Mouse (Mus musculus) neural tube, embryonic 12.5 days (tissue): Measurements from ENCODE around the gene Pir. TPM values are rescaled to one million over a fixed set of nuclear protein-coding genes. Genes with fewer than 3 reads are reported as not detected.

ENCODE experiments used
- ATAC-seq: fragments of 200-750 bp; cut with Nextera tagmentation; 2 replicates; pipeline ENCODE4 v1.8.0; 2017; ENCODE audit warnings: low read depth, mild to moderate bottlenecking, moderate TSS enrichment, moderate library complexity; ENCODE audit not compliant: low FRiP score
- H3K27ac ChIP-seq: fragments of 300-500 bp; sonication (generic); 2 replicates; pipeline ENCODE4 v1.5.1; 2016
- H3K27me3 ChIP-seq: fragments of 300-500 bp; sonication (generic); replicated peaks from 2 replicates; pipeline ENCODE4 v1.6.1; 2016; ENCODE audit warnings: mild to moderate bottlenecking
- H3K36me3 ChIP-seq: fragments of 300-500 bp; sonication (generic); 2 replicates; pipeline ENCODE4 v1.6.1; 2016; ENCODE audit warnings: mild to moderate bottlenecking
- H3K4me1 ChIP-seq: fragments of 300-500 bp; sonication (generic); 2 replicates; pipeline ENCODE4 v1.6.1; 2016
- H3K4me2 ChIP-seq: fragments of 300-500 bp; sonication (generic); replicated peaks from 2 replicates; pipeline ENCODE4 v1.6.1; 2016; ENCODE audit warnings: mild to moderate bottlenecking
- H3K4me3 ChIP-seq: fragments of 300-500 bp; sonication (generic); 2 replicates; pipeline ENCODE4 v1.5.1; 2016
- H3K9ac ChIP-seq: fragments of 300-500 bp; sonication (generic); 2 replicates; pipeline ENCODE4 v1.6.1; 2016; ENCODE audit warnings: mild to moderate bottlenecking
- H3K9me3 ChIP-seq: fragments of 300-500 bp; sonication (generic); 2 replicates; pipeline ENCODE4 v1.6.1; 2016; ENCODE audit warnings: mild to moderate bottlenecking
- WGBS: fragments of 180-500 bp; shearing (Covaris S2); methylation state at CpG from one replicate; pipeline ENCODE4 v1.1.7; 2016; 5-methylcytosine and 5-hydroxymethylcytosine counted together
- polyA plus RNA-seq: library from polyadenylated mRNA; unstranded; fragments of >200 nt; fragmentation: Nextera tagmentation; extraction: Ambion mirVana; gene quantifications from 2 replicates; pipeline ENCODE4 v1.2.1, GENCODE M21; 2016

Gene Pir
- polyA plus RNA-seq, 1 experiment from 2014 or later = 5.0 TPM

- H3K4me3 ChIP-seq = no peak overlapping the region
- H3K9ac ChIP-seq = no peak overlapping the region
- no peaks in the 10 kb centered on the region for H3K4me1 ChIP-seq
- H3K27ac ChIP-seq = no peak overlapping the region
- H3K27me3 ChIP-seq = no peaks in the 10 kb centered on the region
- no peaks in the 10 kb centered on the region for H3K9me3 ChIP-seq
- WGBS = 91% methylated on average over 4 of the region's 4 CpGs
- no peak overlapping the region for H3K4me2 ChIP-seq
- ATAC-seq = no peak
- H3K36me3 ChIP-seq = no peaks in the 10 kb centered on the region
These were observed 14.6 kb downstream of the Pir start for GRCm38 (mm10) chrX:164283808-164284207.

- no peak overlapping the region for H3K4me2 ChIP-seq
- no peaks in the 10 kb centered on the region for H3K9me3 ChIP-seq
- H3K9ac ChIP-seq = no peak overlapping the region
- H3K4me1 ChIP-seq = no peaks in the 10 kb centered on the region
- H3K4me3 ChIP-seq = no peak overlapping the region
- H3K36me3 ChIP-seq = no peaks in the 10 kb centered on the region
- H3K27me3 ChIP-seq = no peaks in the 10 kb centered on the region
- 59% methylated on average over 3 of the region's 3 CpGs for WGBS
- no peak for ATAC-seq
- H3K27ac ChIP-seq = no peak overlapping the region
These were observed 17.9 kb downstream of the Pir start for GRCm38 (mm10) chrX:164287077-164287476.

GRCm38 (mm10) chrX:164291147-164291546 lies 22.0 kb downstream of the Pir start:
- Histone ChIP-seq H3K4me3 (no peak overlapping the region), H3K27ac (no peak overlapping the region), H3K27me3 (no peaks in the 10 kb centered on the region), H3K4me1 (no peaks in the 10 kb centered on the region), H3K9ac (no peak overlapping the region), H3K4me2 (no peak overlapping the region), H3K9me3 (no peaks in the 10 kb centered on the region), H3K36me3 (no peaks in the 10 kb centered on the region)
- WGBS = 64% methylated on average over 5 of the region's 5 CpGs
- ATAC-seq = no peak

GRCm38 (mm10) chrX:164306250-164306649 lies 37.1 kb downstream of the Pir start:
- Histone ChIP-seq H3K9ac (no peak overlapping the region), H3K27me3 (no peaks in the 10 kb centered on the region), H3K36me3 (no peaks in the 10 kb centered on the region), H3K4me1 (no peaks in the 10 kb centered on the region), H3K9me3 (no peaks in the 10 kb centered on the region), H3K4me2 (no peak overlapping the region), H3K27ac (no peak overlapping the region), H3K4me3 (no peak overlapping the region)
- 55% methylated on average over 2 of the region's 2 CpGs for WGBS
- no peak for ATAC-seq

- 93% methylated on average over 1 of the region's 1 CpGs for WGBS
- no peak for ATAC-seq
- no peaks in the 10 kb centered on the region for H3K36me3 ChIP-seq
- H3K4me1 ChIP-seq = no peaks in the 10 kb centered on the region
- no peak overlapping the region for H3K27ac ChIP-seq
- no peaks in the 10 kb centered on the region for H3K9me3 ChIP-seq
- no peak overlapping the region for H3K9ac ChIP-seq
- no peak overlapping the region for H3K4me3 ChIP-seq
- no peak overlapping the region for H3K4me2 ChIP-seq
- H3K27me3 ChIP-seq = no peaks in the 10 kb centered on the region; the same call in 1 of the 2 replicates
These were observed 44.7 kb downstream of the Pir start for GRCm38 (mm10) chrX:164313876-164314275.

GRCm38 (mm10) chrX:164318554-164318953 lies 49.4 kb downstream of the Pir start:
- ATAC-seq = no peak
- no peak overlapping the region for H3K4me3 ChIP-seq
- no peak overlapping the region for H3K9ac ChIP-seq
- no peaks in the 10 kb centered on the region for H3K36me3 ChIP-seq
- H3K4me1 ChIP-seq = no peaks in the 10 kb centered on the region
- 88% methylated on average over 4 of the region's 4 CpGs for WGBS
- no peak overlapping the region for H3K27ac ChIP-seq
- H3K9me3 ChIP-seq = no peaks in the 10 kb centered on the region
- no peaks in the 10 kb centered on the region for H3K27me3 ChIP-seq
- H3K4me2 ChIP-seq = no peak overlapping the region

GRCm38 (mm10) chrX:164320031-164320430 lies 50.9 kb downstream of the Pir start:
- H3K9ac ChIP-seq = no peak overlapping the region
- H3K27ac ChIP-seq = no peak overlapping the region
- H3K4me3 ChIP-seq = no peak overlapping the region
- H3K4me2 ChIP-seq = no peak overlapping the region
- no peaks in the 10 kb centered on the region for H3K36me3 ChIP-seq
- no peaks in the 10 kb centered on the region for H3K9me3 ChIP-seq
- no peak for ATAC-seq
- H3K4me1 ChIP-seq = no peaks in the 10 kb centered on the region
- H3K27me3 ChIP-seq = no peaks in the 10 kb centered on the region
- WGBS = 82% methylated on average over 3 of the region's 3 CpGs

- H3K9me3 ChIP-seq = no peaks in the 10 kb centered on the region
- 85% methylated on average over 5 of the region's 5 CpGs for WGBS
- no peak overlapping the region for H3K27ac ChIP-seq
- H3K9ac ChIP-seq = no peak overlapping the region
- no peaks in the 10 kb centered on the region for H3K36me3 ChIP-seq
- H3K4me1 ChIP-seq = no peaks in the 10 kb centered on the region
- H3K4me2 ChIP-seq = no peak overlapping the region
- no peak for ATAC-seq
- no peaks in the 10 kb centered on the region for H3K27me3 ChIP-seq
- H3K4me3 ChIP-seq = no peak overlapping the region
These were observed 53.3 kb downstream of the Pir start for GRCm38 (mm10) chrX:164322492-164322891.

- no peak for ATAC-seq
- H3K4me1 ChIP-seq = no peaks in the 10 kb centered on the region
- H3K27me3 ChIP-seq = no peaks in the 10 kb centered on the region
- H3K4me2 ChIP-seq = no peak overlapping the region
- WGBS = 73% methylated on average over 4 of the region's 4 CpGs
- H3K4me3 ChIP-seq = no peak overlapping the region
- H3K36me3 ChIP-seq = no peaks in the 10 kb centered on the region
- H3K9me3 ChIP-seq = no peaks in the 10 kb centered on the region
- no peak overlapping the region for H3K9ac ChIP-seq
- H3K27ac ChIP-seq = no peak overlapping the region
These were observed 54.3 kb downstream of the Pir start for GRCm38 (mm10) chrX:164323391-164323913.

- H3K27ac ChIP-seq = no peak overlapping the region
- no peaks in the 10 kb centered on the region for H3K4me1 ChIP-seq
- WGBS = 86% methylated on average over 2 of the region's 2 CpGs
- no peaks in the 10 kb centered on the region for H3K36me3 ChIP-seq
- H3K9ac ChIP-seq = no peak overlapping the region
- H3K4me3 ChIP-seq = no peak overlapping the region
- no peaks in the 10 kb centered on the region for H3K9me3 ChIP-seq
- H3K27me3 ChIP-seq = no peaks in the 10 kb centered on the region
- H3K4me2 ChIP-seq = no peak overlapping the region
- ATAC-seq = no peak
These were observed 61.2 kb downstream of the Pir start for GRCm38 (mm10) chrX:164330351-164330750.

GRCm38 (mm10) chrX:164330766-164331165 lies 61.6 kb downstream of the Pir start:
- Histone ChIP-seq H3K9ac (no peak overlapping the region), H3K4me1 (no peaks in the 10 kb centered on the region), H3K27ac (no peak overlapping the region), H3K27me3 (no peaks in the 10 kb centered on the region), H3K4me2 (no peak overlapping the region), H3K4me3 (no peak overlapping the region), H3K36me3 (no peaks in the 10 kb centered on the region), H3K9me3 (no peaks in the 10 kb centered on the region)
- 83% methylated on average over 3 of the region's 3 CpGs for WGBS
- no peak for ATAC-seq

- Histone ChIP-seq H3K9me3 (no peaks in the 10 kb centered on the region), H3K9ac (no peak overlapping the region), H3K4me1 (no peaks in the 10 kb centered on the region), H3K27me3 (no peaks in the 10 kb centered on the region), H3K4me3 (no peak overlapping the region), H3K36me3 (no peaks in the 10 kb centered on the region), H3K4me2 (no peak overlapping the region), H3K27ac (no peak overlapping the region)
- WGBS = 93% methylated on average over 4 of the region's 4 CpGs
- ATAC-seq = no peak
These were observed 69.4 kb downstream of the Pir start for GRCm38 (mm10) chrX:164338591-164338990.

GRCm38 (mm10) chrX:164345359-164345938 lies 76.3 kb downstream of the Pir start:
- Histone ChIP-seq H3K4me3 (no peak overlapping the region), H3K27me3 (no peaks in the 10 kb centered on the region), H3K9ac (no peak overlapping the region), H3K36me3 (no peaks in the 10 kb centered on the region), H3K4me2 (no peak overlapping the region), H3K27ac (no peak overlapping the region), H3K9me3 (no peaks in the 10 kb centered on the region), H3K4me1 (no peaks in the 10 kb centered on the region)
- WGBS = 90% methylated on average over 4 of the region's 4 CpGs
- ATAC-seq = no peak
